Mouse (Mus musculus) naive thymus-derived CD4-positive, alpha-beta T cell, adult 5 months (primary cell): ENCODE measurements around the gene Hmces. TPM values are rescaled to one million over a fixed set of nuclear protein-coding genes. Genes with fewer than 3 reads are reported as not detected.

Source experiments
- polyA plus RNA-seq: library from polyadenylated mRNA; unstranded; fragments of 100-300 nt; shearing (Covaris generic); gene quantifications from one replicate; pipeline ENCODE4 v1.2.1, GENCODE M21; 2017

Hmces gene
- polyA plus RNA-seq, result 56.6 TPM

GRCm38 (mm10) chr6:87913661-87914325, at the start of gene Hmces:
Gene Hmces, plus strand, starts transcription at chr6:87913935.

GRCm38 (mm10) chr6:87887594-87888233, 26.0 kb upstream of the Hmces start, which contains the start of gene Copg1:
Gene Copg1, plus strand, starts transcription at chr6:87887814.

GRCm38 (mm10) chr6:87981547-87982256, 68.0 kb downstream of the Hmces start, which contains the start of gene H1fx:
Gene H1fx, minus strand, starts transcription at chr6:87981637.

Other genes starting within 250 kb of the Hmces start
- gene Aplf, start 241.7 kb upstream of the Hmces start, polyA plus RNA-seq, result 5.8 TPM
- gene Efcc1, start 183.1 kb upstream of the Hmces start, polyA plus RNA-seq, result 0.25 TPM
- not detected for gene Gp9, start 135.9 kb upstream of the Hmces start, polyA plus RNA-seq
- gene Rab43, start 101.8 kb upstream of the Hmces start, polyA plus RNA-seq, result 51.5 TPM
- gene Gm45140, start 78.1 kb upstream of the Hmces start, polyA plus RNA-seq, result 36.4 TPM
- gene Isy1, start 75.1 kb upstream of the Hmces start, polyA plus RNA-seq, result 219 TPM
- gene Cnbp, start 62.8 kb upstream of the Hmces start, polyA plus RNA-seq, result 2,062 TPM
- gene Copg1, start 26.1 kb upstream of the Hmces start, polyA plus RNA-seq, result 160 TPM
- not detected for gene H1fx, start 67.7 kb downstream of the Hmces start, polyA plus RNA-seq
- gene Rab7, start 131.3 kb downstream of the Hmces start, polyA plus RNA-seq, result 261 TPM
- gene Rpn1, start 170.5 kb downstream of the Hmces start, polyA plus RNA-seq, result 136 TPM